Mouse (Mus musculus) heart, postnatal 14 days (tissue): Measurements from ENCODE around the gene Vav3. TPM values are rescaled to one million over a fixed set of nuclear protein-coding genes. Genes with fewer than 3 reads are reported as not detected.

Experiments used
- DNase-seq, 2 experiments: peaks; one replicate each; pipeline ENCODE4 v3.0.0; 2021 to 2022
- intact Hi-C: fragments of 180-260 bp; cut with DNase I; formaldehyde crosslinking; loops from one replicate; pipeline ENCODE4 v1.15.1; 2025
- total RNA-seq, 2 experiments: library from RNA; stranded (reverse); gene quantifications; 2 replicates each; pipeline ENCODE4 v1.2.3; 2021

The Vav3 gene
- total RNA-seq, 2 experiments from 2014 or later = 9.2 to 9.4 TPM

GRCm38 (mm10) chr3:109341631-109342030 lies 1.2 kb downstream of the Vav3 start:
- DNase-seq = peak; percentile 49 to 50

GRCm38 (mm10) chr3:109351956-109352684 lies 11.7 kb downstream of the Vav3 start:
- intact Hi-C loops = no loop called here
- no peak for DNase-seq

More at GRCm38 (mm10) chr3:109341631-109342030, 1.2 kb downstream of the Vav3 start:
- intact Hi-C loops = loop anchor here (2.0 to 5.0 kb wide), 4 partner anchors 46 to 149 kb away; no protein-coding TSS in a partner anchor

- no peak for DNase-seq
- intact Hi-C loops = no loop called here
Measured at GRCm38 (mm10) chr3:109352690-109353089, 12.2 kb downstream of the Vav3 start.

- DNase-seq = no peak
- intact Hi-C loops = no loop called here
Measured at GRCm38 (mm10) chr3:109353814-109354213, 13.4 kb downstream of the Vav3 start.

GRCm38 (mm10) chr3:109355158-109355557 lies 14.7 kb downstream of the Vav3 start:
- intact Hi-C loops = no loop called here
- DNase-seq = no peak

- no peak for DNase-seq
Measured at GRCm38 (mm10) chr3:109360746-109361145, 20.3 kb downstream of the Vav3 start.

GRCm38 (mm10) chr3:109361882-109362281 lies 21.4 kb downstream of the Vav3 start:
- intact Hi-C loops = no loop called here
- DNase-seq = peak; percentile 10 to 11

More at GRCm38 (mm10) chr3:109360746-109361145, 20.3 kb downstream of the Vav3 start:
- intact Hi-C loops = no loop called here

- intact Hi-C loops = no loop called here
- DNase-seq = no peak
Measured at GRCm38 (mm10) chr3:109362310-109362709, 21.9 kb downstream of the Vav3 start.

GRCm38 (mm10) chr3:109363522-109363921 lies 23.1 kb downstream of the Vav3 start:
- no peak for DNase-seq
- intact Hi-C loops = no loop called here

- no peak for DNase-seq
- intact Hi-C loops = no loop called here
Measured at GRCm38 (mm10) chr3:109365875-109366274, 25.4 kb downstream of the Vav3 start.

- DNase-seq = peak; percentile 46 to 59
- intact Hi-C loops = no loop called here
Measured at GRCm38 (mm10) chr3:109366411-109366851, 26.0 kb downstream of the Vav3 start.

GRCm38 (mm10) chr3:109368383-109369289 lies 28.2 kb downstream of the Vav3 start:
- intact Hi-C loops = no loop called here
- DNase-seq = no peak

GRCm38 (mm10) chr3:109371576-109371975 lies 31.1 kb downstream of the Vav3 start:
- no peak for DNase-seq
- intact Hi-C loops = no loop called here

GRCm38 (mm10) chr3:109372678-109373077 lies 32.2 kb downstream of the Vav3 start:
- intact Hi-C loops = no loop called here
- DNase-seq = no peak

- intact Hi-C loops = no loop called here
- DNase-seq = no peak
Measured at GRCm38 (mm10) chr3:109378278-109378677, 37.8 kb downstream of the Vav3 start.

GRCm38 (mm10) chr3:109378684-109379083 lies 38.2 kb downstream of the Vav3 start:
- DNase-seq = no peak
- intact Hi-C loops = no loop called here

GRCm38 (mm10) chr3:109388730-109389129 lies 48.3 kb downstream of the Vav3 start:
- DNase-seq = no peak
- intact Hi-C loops = loop anchor here (5.0 kb wide), 1 partner anchor 46 kb away; the partner anchor contains the start of gene Vav3

- intact Hi-C loops = loop anchor here (5.0 kb wide), 1 partner anchor 86 kb away; no protein-coding TSS in a partner anchor
- DNase-seq = no peak
Measured at GRCm38 (mm10) chr3:109401527-109401926, 61.1 kb downstream of the Vav3 start.

- intact Hi-C loops = no loop called here
- DNase-seq = no peak
Measured at GRCm38 (mm10) chr3:109411294-109411693, 70.8 kb downstream of the Vav3 start.

- DNase-seq = no peak
Measured at GRCm38 (mm10) chr3:109420403-109420802, 80.0 kb downstream of the Vav3 start.

GRCm38 (mm10) chr3:109421019-109421418 lies 80.6 kb downstream of the Vav3 start:
- DNase-seq = no peak
- intact Hi-C loops = no loop called here

More at GRCm38 (mm10) chr3:109420403-109420802, 80.0 kb downstream of the Vav3 start:
- intact Hi-C loops = no loop called here
